Mouse (Mus musculus) forebrain, embryonic 12.5 days (tissue): ENCODE measurements around the gene Fmnl2. TPM values are rescaled to one million over a fixed set of nuclear protein-coding genes. Genes with fewer than 3 reads are reported as not detected.

Source experiments
- ATAC-seq: fragments of 200-750 bp; cut with Nextera tagmentation; 2 replicates; pipeline ENCODE4 v1.8.0; 2017; ENCODE audit warnings: moderate TSS enrichment; ENCODE audit not compliant: low FRiP score
- H3K27ac ChIP-seq: fragments of 300-500 bp; sonication (generic); 2 replicates; pipeline ENCODE4 v1.5.1; 2016; ENCODE audit warnings: mild to moderate bottlenecking
- H3K27me3 ChIP-seq: fragments of 300-500 bp; sonication (generic); 2 replicates; pipeline ENCODE4 v1.6.1; 2016; ENCODE audit warnings: mild to moderate bottlenecking
- H3K36me3 ChIP-seq: fragments of 300-500 bp; sonication (generic); replicated peaks from 2 replicates; pipeline ENCODE4 v1.6.1; 2016; ENCODE audit warnings: mild to moderate bottlenecking
- H3K4me1 ChIP-seq: fragments of 300-500 bp; sonication (generic); 2 replicates; pipeline ENCODE4 v1.6.1; 2016
- H3K4me2 ChIP-seq: fragments of 300-500 bp; sonication (generic); 2 replicates; pipeline ENCODE4 v1.6.1; 2016; ENCODE audit warnings: mild to moderate bottlenecking, moderate library complexity
- H3K4me3 ChIP-seq: fragments of 300-500 bp; sonication (generic); replicated peaks from 2 replicates; pipeline ENCODE4 v1.5.1; 2016; ENCODE audit warnings: mild to moderate bottlenecking
- H3K9ac ChIP-seq: fragments of 300-500 bp; sonication (generic); 2 replicates; pipeline ENCODE4 v1.6.1; 2016; ENCODE audit warnings: mild to moderate bottlenecking
- H3K9me3 ChIP-seq: fragments of 300-500 bp; sonication (generic); 2 replicates; pipeline ENCODE4 v1.6.1; 2016
- WGBS: fragments of 180-500 bp; shearing (Covaris S2); methylation state at CpG from one replicate; pipeline ENCODE4 v1.1.7; 2016; 5-methylcytosine and 5-hydroxymethylcytosine counted together
- polyA plus RNA-seq: library from polyadenylated mRNA; unstranded; fragments of >200 nt; fragmentation: Nextera tagmentation; extraction: Ambion mirVana; gene quantifications from 2 replicates; pipeline ENCODE4 v1.2.1, GENCODE M21; 2016

Gene Fmnl2
- polyA plus RNA-seq, 1 experiment from 2014 or later, result 13.9 TPM

- no peak overlapping the region for H3K4me2 ChIP-seq
- H3K9ac ChIP-seq, result no peak overlapping the region
- WGBS, result 19% methylated on average over 10 of the region's 10 CpGs
These were observed 70.2 kb downstream of the Fmnl2 start for GRCm38 (mm10) chr2:52927858-52928301.

GRCm38 (mm10) chr2:52928401-52928800 is 70.7 kb downstream of the Fmnl2 start:
- H3K27ac ChIP-seq, result peak overlapping the region; percentile 68
- no peak overlapping the region for H3K4me3 ChIP-seq
- no peak overlapping the region for H3K4me2 ChIP-seq
- no peaks in the 10 kb centered on the region for H3K9me3 ChIP-seq
- peak; percentile 18; the same call in 1 of the 2 replicates for ATAC-seq
- no peaks in the 10 kb centered on the region for H3K27me3 ChIP-seq
- H3K4me1 ChIP-seq, result peaks cover 25% of the 10 kb centered on the region
- no peaks in the 10 kb centered on the region for H3K36me3 ChIP-seq
- 25% methylated on average over 3 of the region's 3 CpGs for WGBS
- H3K9ac ChIP-seq, result no peak overlapping the region

More at GRCm38 (mm10) chr2:52927858-52928301, 70.2 kb downstream of the Fmnl2 start:
- H3K4me3 ChIP-seq, result no peak overlapping the region
- peaks cover 25% of the 10 kb centered on the region for H3K4me1 ChIP-seq
- ATAC-seq, result peak; percentile 72
- no peaks in the 10 kb centered on the region for H3K36me3 ChIP-seq
- no peaks in the 10 kb centered on the region for H3K27me3 ChIP-seq
- H3K9me3 ChIP-seq, result no peaks in the 10 kb centered on the region
- H3K27ac ChIP-seq, result peak overlapping the region; percentile 68

- 99% methylated on average over 5 of the region's 5 CpGs for WGBS
- H3K4me3 ChIP-seq, result no peak overlapping the region
- no peak overlapping the region for H3K9ac ChIP-seq
- H3K4me1 ChIP-seq, result peaks cover 25% of the 10 kb centered on the region
- H3K27me3 ChIP-seq, result no peaks in the 10 kb centered on the region
- ATAC-seq, result no peak
- H3K27ac ChIP-seq, result no peak overlapping the region
- no peaks in the 10 kb centered on the region for H3K36me3 ChIP-seq
- H3K4me2 ChIP-seq, result no peak overlapping the region
- H3K9me3 ChIP-seq, result no peaks in the 10 kb centered on the region
These were observed 72.6 kb downstream of the Fmnl2 start for GRCm38 (mm10) chr2:52930106-52930868.

GRCm38 (mm10) chr2:52931315-52931714 is 73.7 kb downstream of the Fmnl2 start:
- Histone ChIP-seq H3K9me3 (no peaks in the 10 kb centered on the region), H3K9ac (no peak overlapping the region), H3K27ac (no peak overlapping the region), H3K4me2 (no peak overlapping the region), H3K27me3 (no peaks in the 10 kb centered on the region), H3K4me1 (peaks cover 25% of the 10 kb centered on the region), H3K4me3 (no peak overlapping the region), H3K36me3 (no peaks in the 10 kb centered on the region)
- WGBS, result 79% methylated on average over 2 of the region's 2 CpGs
- ATAC-seq, result no peak

- H3K9ac ChIP-seq, result no peak overlapping the region
- H3K9me3 ChIP-seq, result no peaks in the 10 kb centered on the region
- no peaks in the 10 kb centered on the region for H3K27me3 ChIP-seq
- no peak overlapping the region for H3K27ac ChIP-seq
- no peak overlapping the region for H3K4me3 ChIP-seq
- H3K4me1 ChIP-seq, result peaks cover 4% of the 10 kb centered on the region; the same call in 1 of the 2 replicates
- H3K36me3 ChIP-seq, result no peaks in the 10 kb centered on the region
- ATAC-seq, result no peak
- 87% methylated on average over 6 of the region's 6 CpGs for WGBS
- no peak overlapping the region for H3K4me2 ChIP-seq
These were observed 78.2 kb downstream of the Fmnl2 start for GRCm38 (mm10) chr2:52935906-52936305.

GRCm38 (mm10) chr2:52938351-52939074 is 80.9 kb downstream of the Fmnl2 start:
- H3K4me2 ChIP-seq, result no peak overlapping the region
- H3K4me3 ChIP-seq, result no peak overlapping the region
- H3K27ac ChIP-seq, result peak overlapping the region; percentile 21; the same call in 1 of the 2 replicates
- WGBS, result 47% methylated on average over 6 of the region's 6 CpGs
- no peak overlapping the region for H3K9ac ChIP-seq
- peaks cover 4% of the 10 kb centered on the region; the same call in 1 of the 2 replicates for H3K4me1 ChIP-seq
- no peaks in the 10 kb centered on the region for H3K27me3 ChIP-seq
- H3K9me3 ChIP-seq, result no peaks in the 10 kb centered on the region
- H3K36me3 ChIP-seq, result no peaks in the 10 kb centered on the region
- no peak for ATAC-seq

- ATAC-seq, result no peak
- Histone ChIP-seq H3K36me3 (no peaks in the 10 kb centered on the region), H3K27me3 (no peaks in the 10 kb centered on the region), H3K4me1 (peaks cover 31% of the 10 kb centered on the region), H3K4me3 (no peak overlapping the region), H3K9ac (no peak overlapping the region), H3K9me3 (no peaks in the 10 kb centered on the region), H3K4me2 (no peak overlapping the region), H3K27ac (no peak overlapping the region)
- WGBS, result 80% methylated on average over 9 of the region's 9 CpGs
These were observed 86.2 kb downstream of the Fmnl2 start for GRCm38 (mm10) chr2:52943644-52944423.

- no peak for ATAC-seq
- WGBS, result 85% methylated on average over 5 of the region's 5 CpGs
- Histone ChIP-seq H3K4me2 (no peak overlapping the region), H3K27ac (no peak overlapping the region), H3K36me3 (no peaks in the 10 kb centered on the region), H3K9me3 (no peaks in the 10 kb centered on the region), H3K4me1 (peaks cover 31% of the 10 kb centered on the region), H3K9ac (no peak overlapping the region), H3K4me3 (no peak overlapping the region), H3K27me3 (no peaks in the 10 kb centered on the region)
These were observed 86.9 kb downstream of the Fmnl2 start for GRCm38 (mm10) chr2:52944594-52944993.

GRCm38 (mm10) chr2:52946074-52946473 is 88.4 kb downstream of the Fmnl2 start:
- Histone ChIP-seq H3K9me3 (no peaks in the 10 kb centered on the region), H3K27me3 (no peaks in the 10 kb centered on the region), H3K4me2 (peak overlapping the region; percentile 15; the same call in 1 of the 2 replicates), H3K27ac (peak overlapping the region; percentile 84), H3K36me3 (no peaks in the 10 kb centered on the region), H3K4me3 (no peak overlapping the region), H3K4me1 (peaks cover 31% of the 10 kb centered on the region), H3K9ac (no peak overlapping the region)
- ATAC-seq, result no peak; the same call in 1 of the 2 replicates
- WGBS, result 14% methylated on average over 2 of the region's 2 CpGs

GRCm38 (mm10) chr2:52946524-52947186 is 89.0 kb downstream of the Fmnl2 start:
- Histone ChIP-seq H3K4me2 (peak overlapping the region; percentile 15; the same call in 1 of the 2 replicates), H3K4me3 (no peak overlapping the region), H3K9me3 (no peaks in the 10 kb centered on the region), H3K36me3 (no peaks in the 10 kb centered on the region), H3K27me3 (no peaks in the 10 kb centered on the region), H3K9ac (no peak overlapping the region), H3K27ac (peak overlapping the region; percentile 84), H3K4me1 (peaks cover 32% of the 10 kb centered on the region)
- WGBS, result 18% methylated on average over 11 of the region's 11 CpGs
- peak; percentile 82 for ATAC-seq

GRCm38 (mm10) chr2:52948406-52948805 is 90.7 kb downstream of the Fmnl2 start:
- no peak overlapping the region for H3K4me2 ChIP-seq
- no peaks in the 10 kb centered on the region for H3K27me3 ChIP-seq
- no peak overlapping the region for H3K27ac ChIP-seq
- no peak overlapping the region for H3K9ac ChIP-seq
- WGBS, result 93% methylated on average over 3 of the region's 3 CpGs
- no peaks in the 10 kb centered on the region for H3K9me3 ChIP-seq
- H3K4me3 ChIP-seq, result no peak overlapping the region
- no peak for ATAC-seq
- H3K36me3 ChIP-seq, result no peaks in the 10 kb centered on the region
- peaks cover 36% of the 10 kb centered on the region for H3K4me1 ChIP-seq
